Mouse (Mus musculus): ENCODE measurements at regions not wholly inside any gene's neighbourhood (a gene's known extent, or its start where the extent isn't known, plus 50 kb on each side); places are given as distances from the start of the nearest gene placed in this dataset.
A peak's percentile ranks its signal among the peaks of the same experiment; 100 is the strongest.

DNA sequence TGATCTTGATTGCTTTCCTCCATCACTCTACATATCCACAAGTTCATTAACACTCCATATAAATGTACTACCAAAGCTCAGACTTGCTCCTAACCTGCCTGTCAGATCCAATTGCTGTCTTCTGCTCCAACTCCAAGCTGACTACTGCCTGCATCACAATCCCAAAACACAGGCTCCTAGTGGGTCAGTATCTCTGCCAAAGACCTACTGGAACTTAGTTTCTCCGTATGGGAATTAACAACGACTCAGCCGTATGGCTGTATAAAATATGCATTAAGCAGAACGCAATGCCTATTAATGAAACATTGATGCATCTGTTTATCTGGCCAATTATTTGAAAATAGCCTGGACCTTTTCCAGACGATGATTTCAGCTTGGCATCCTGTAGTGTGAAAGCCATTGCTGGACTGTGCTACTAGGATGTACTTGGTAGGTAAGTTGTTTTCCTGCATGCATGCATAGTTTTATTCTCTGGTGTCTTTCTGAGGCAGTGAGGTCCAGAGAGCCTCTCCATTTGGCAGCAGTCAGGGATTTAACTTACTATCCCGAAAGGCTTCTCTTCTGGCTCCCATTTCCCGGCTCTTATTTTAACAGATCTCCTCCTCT lies 271.2 kb downstream of the Agtpbp1 start:
- Histone ChIP-seq H3K4me3 (no peak overlapping the region), H3K27ac (no peak overlapping the region)
- intact Hi-C loops (cut with DNase I), result no loop called here
- DNase-seq (ENCODE audit: extremely low spot score in 1 of 2, low spot score in 2 of 2), result no peak
- no peak for TF ChIP-seq CTCF (IDR thresholded peaks at IDR 0.05)

DNA sequence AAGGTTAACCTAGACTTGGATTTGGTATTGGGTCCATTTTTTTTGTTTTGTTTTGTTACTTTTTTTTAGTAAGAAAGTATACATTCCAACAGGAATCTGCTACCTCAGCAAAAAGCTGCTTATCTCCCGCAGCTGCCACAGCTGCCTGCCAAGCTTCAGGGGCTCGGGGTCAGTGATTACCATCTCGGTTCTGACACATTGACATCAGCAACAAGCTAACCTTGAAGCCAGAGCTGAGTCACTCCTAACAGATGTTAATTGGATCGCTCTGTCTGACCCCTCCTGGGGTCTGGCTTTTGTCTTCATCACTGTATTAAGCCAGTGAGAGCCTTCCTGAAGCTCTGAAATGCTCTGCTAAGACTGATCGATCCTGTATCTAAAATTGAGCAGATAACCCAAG lies 292.1 kb downstream of the Agtpbp1 start:
- TF ChIP-seq CTCF (IDR thresholded peaks at IDR 0.05), result no peak
- no peak for DNase-seq (ENCODE audit: extremely low spot score in 1 of 2, low spot score in 2 of 2)
- intact Hi-C loops (cut with DNase I), result no loop called here

DNA sequence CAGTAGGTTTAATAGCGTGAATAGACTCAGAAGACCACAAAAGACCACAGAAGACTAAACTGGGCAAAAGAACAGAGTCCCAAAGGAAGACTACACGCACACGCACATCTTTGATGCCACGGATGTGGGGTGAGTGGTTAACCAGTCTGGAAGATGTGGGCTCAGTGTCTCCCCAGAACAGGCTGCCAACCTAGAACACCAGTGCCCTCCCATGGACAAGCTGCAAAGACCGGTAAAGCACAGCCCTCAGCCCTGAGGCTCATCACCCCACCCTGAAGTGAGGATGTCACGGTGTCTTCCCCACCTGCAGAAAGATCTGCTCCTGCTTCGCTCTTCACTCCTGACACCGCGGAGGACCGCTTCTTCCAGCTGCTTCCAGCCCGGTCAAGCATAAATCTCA lies 295.9 kb downstream of the Agtpbp1 start:
- Histone ChIP-seq H3K4me3 (no peak overlapping the region), H3K27ac (no peak overlapping the region)
- peak; percentile 69 for TF ChIP-seq CTCF (IDR thresholded peaks at IDR 0.05)
- DNase-seq (ENCODE audit: extremely low spot score in 1 of 2, low spot score in 2 of 2), result peak; percentile 56 to 61
- intact Hi-C loops (cut with DNase I), result loop anchor here (5.0 kb wide), 4 partner anchors 77 to 482 kb away; partner anchors contain the start of gene Ntrk2

More for the DNA sequence above, 292.1 kb downstream of the Agtpbp1 start:
- no peak overlapping the region for H3K27ac ChIP-seq
- no peak overlapping the region for H3K4me3 ChIP-seq

DNA sequence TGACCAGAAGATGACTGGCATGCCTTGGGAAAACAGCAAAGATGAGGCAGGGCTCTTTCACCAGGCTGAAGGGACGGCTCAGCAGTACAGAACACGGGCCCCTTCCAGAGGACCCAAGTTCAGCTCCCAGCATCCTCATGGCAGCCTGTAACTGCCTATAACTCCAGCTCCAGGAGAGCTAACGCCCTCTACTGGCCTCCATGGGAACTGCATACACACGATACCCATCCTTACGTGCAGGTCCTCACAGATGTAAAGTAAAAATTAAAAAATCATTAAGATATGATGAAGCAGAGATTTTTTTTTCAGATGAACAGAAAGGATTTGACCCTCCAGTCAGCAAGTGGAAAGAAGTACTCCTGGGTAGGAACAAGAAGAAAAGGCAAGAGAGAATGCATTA lies 303.8 kb downstream of the Agtpbp1 start:
- TF ChIP-seq CTCF (IDR thresholded peaks at IDR 0.05), result peak; percentile 33
- H3K4me3 ChIP-seq, result no peak overlapping the region
- intact Hi-C loops (cut with DNase I), result no loop called here
- no peak overlapping the region for H3K27ac ChIP-seq
- no peak for DNase-seq (ENCODE audit: extremely low spot score in 1 of 2, low spot score in 2 of 2)

DNA sequence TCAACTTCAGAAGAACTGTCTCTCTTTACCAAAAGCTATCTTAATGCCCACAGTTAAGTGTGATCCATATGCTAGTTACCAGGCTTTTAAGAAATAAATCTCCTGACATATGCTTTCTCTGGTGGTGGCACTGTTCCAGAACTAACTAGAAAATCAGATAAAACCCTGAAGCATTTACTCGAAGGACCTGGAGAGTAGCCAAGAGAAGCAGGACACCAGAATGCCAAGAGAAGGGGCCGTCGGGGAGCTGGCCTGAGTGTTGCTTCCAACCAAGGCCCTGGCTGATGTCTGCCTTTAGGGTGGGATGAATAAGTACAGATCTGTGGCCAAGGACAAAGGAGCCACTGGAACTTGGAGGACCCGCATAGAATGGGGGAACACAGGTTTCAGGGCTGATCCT lies 305.9 kb downstream of the Agtpbp1 start:
- intact Hi-C loops (cut with DNase I), result no loop called here
- H3K27ac ChIP-seq, result no peak overlapping the region
- TF ChIP-seq CTCF (IDR thresholded peaks at IDR 0.05), result no peak
- DNase-seq (ENCODE audit: extremely low spot score in 1 of 2, low spot score in 2 of 2), result no peak
- no peak overlapping the region for H3K4me3 ChIP-seq

DNA sequence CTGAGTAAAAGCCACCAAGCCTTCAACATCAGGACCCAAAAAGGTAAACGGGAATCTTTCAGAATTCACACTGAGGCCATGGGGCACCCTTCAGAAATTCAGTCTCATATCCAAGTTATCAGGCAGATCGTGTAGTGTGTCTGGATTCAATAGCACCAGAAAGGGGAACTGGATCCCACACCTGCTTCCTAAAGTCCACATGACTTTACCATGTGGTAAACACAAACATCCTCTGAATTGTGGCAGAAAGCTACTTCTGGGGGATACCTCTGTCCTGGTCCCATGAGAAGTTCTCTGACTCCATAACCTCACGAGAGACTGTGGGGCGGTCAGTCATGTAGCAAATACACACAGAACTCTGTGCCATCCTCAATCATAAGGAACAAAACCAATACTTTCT lies 313.4 kb downstream of the Agtpbp1 start:
- Histone ChIP-seq H3K27ac (no peak overlapping the region), H3K4me3 (no peak overlapping the region)
- TF ChIP-seq CTCF (IDR thresholded peaks at IDR 0.05), result no peak
- DNase-seq (ENCODE audit: extremely low spot score in 1 of 2, low spot score in 2 of 2), result no peak
- intact Hi-C loops (cut with DNase I), result no loop called here

DNA sequence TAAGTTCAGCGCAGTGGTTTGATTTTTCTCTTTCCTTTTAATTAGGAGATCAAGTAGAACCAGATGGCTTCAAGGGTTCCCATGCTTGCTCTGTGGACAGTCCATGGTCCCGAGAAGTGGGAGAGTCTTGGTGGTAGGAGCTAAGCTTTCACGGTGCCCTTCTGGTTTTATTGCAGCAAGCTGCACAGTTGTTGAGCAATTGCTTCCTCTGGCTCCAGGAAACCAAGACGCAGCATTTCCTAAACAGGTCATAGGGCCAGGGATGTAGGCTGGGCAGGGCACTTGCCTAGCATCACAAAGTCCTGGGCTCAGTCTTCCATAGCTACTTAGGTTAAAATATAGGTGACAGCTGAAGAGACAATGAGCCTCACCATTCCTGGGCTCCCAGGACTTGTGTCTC lies 318.2 kb downstream of the Agtpbp1 start:
- no peak for TF ChIP-seq CTCF (IDR thresholded peaks at IDR 0.05)
- Histone ChIP-seq H3K27ac (no peak overlapping the region), H3K4me3 (no peak overlapping the region)
- no peak for DNase-seq (ENCODE audit: extremely low spot score in 1 of 2, low spot score in 2 of 2)
- intact Hi-C loops (cut with DNase I), result no loop called here

DNA sequence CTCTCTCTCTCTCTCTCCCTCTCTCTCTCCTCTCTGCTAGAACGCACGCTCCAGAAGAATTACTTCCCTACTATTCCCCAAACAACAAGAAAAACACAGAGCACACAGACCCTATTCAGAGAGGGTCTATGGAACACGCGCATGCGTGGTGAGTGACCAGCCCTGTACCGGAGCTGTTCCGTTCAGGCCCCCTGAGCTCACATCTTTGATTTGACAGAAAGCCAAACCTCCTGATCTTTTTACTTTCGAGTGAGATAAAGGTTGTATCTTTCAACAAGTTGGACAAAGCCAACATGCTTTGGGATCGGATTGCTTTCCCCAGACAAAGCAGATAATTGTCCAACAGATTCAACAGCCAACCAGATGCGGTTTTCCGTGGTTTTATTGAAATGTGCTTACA lies 320.9 kb downstream of the Agtpbp1 start:
- no peak for DNase-seq (ENCODE audit: extremely low spot score in 1 of 2, low spot score in 2 of 2)
- H3K27ac ChIP-seq, result no peak overlapping the region
- intact Hi-C loops (cut with DNase I), result no loop called here
- H3K4me3 ChIP-seq, result no peak overlapping the region
- no peak for TF ChIP-seq CTCF (IDR thresholded peaks at IDR 0.05)

DNA sequence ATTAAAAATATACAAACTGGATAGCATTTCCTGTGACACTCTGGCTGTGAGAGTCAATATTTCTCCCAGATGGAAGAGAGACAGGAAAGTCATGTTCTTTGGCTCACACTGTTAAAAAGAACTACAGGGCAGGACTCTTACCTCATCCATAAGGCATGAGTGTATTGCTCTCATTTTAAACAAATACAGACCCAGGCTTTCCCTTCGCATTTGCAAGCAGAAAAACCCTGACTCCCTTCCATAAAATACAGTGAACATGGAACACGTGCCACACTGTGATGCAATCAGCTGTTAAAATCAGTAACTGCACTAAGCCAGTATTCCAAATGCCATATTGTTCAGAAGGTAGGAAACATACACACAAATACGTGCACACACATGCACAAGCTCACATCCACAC lies 323.1 kb downstream of the Agtpbp1 start:
- Histone ChIP-seq H3K27ac (no peak overlapping the region), H3K4me3 (no peak overlapping the region)
- TF ChIP-seq CTCF (IDR thresholded peaks at IDR 0.05), result no peak
- no peak for DNase-seq (ENCODE audit: extremely low spot score in 1 of 2, low spot score in 2 of 2)
- intact Hi-C loops (cut with DNase I), result no loop called here

DNA sequence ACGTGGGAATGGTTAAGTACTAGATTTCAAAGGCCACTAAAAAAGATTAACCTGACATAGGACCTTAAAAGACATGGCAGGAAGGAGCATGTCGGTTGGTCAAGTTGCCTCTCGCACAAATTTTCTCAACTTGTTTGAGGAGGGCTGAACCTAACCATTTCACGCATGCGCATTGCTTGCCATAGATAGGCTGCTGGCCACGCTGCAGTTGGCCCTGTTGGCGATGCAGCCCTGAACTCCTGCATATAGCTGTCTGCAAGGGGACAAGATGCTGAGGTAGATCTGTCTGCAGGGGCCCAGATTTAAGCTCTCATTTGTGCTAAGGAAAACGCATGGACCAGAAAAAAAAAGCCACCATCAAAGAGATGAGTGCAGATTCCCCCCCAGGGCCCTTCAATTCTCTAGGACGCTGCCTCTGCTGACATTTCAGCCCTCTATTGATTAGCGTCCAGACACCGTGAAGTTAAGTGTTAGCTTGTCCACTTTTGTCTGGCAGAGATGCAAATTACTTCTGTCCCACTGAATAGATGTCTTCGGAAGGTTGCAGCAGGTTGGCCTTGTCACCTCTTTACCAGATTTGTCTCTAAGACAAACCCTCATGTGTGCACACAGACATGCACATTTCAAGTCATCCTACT lies 329.1 kb downstream of the Agtpbp1 start:
- intact Hi-C loops (cut with DNase I), result no loop called here
- Histone ChIP-seq H3K4me3 (no peak overlapping the region), H3K27ac (no peak overlapping the region)
- TF ChIP-seq CTCF (IDR thresholded peaks at IDR 0.05), result no peak
- no peak for DNase-seq (ENCODE audit: extremely low spot score in 1 of 2, low spot score in 2 of 2)

DNA sequence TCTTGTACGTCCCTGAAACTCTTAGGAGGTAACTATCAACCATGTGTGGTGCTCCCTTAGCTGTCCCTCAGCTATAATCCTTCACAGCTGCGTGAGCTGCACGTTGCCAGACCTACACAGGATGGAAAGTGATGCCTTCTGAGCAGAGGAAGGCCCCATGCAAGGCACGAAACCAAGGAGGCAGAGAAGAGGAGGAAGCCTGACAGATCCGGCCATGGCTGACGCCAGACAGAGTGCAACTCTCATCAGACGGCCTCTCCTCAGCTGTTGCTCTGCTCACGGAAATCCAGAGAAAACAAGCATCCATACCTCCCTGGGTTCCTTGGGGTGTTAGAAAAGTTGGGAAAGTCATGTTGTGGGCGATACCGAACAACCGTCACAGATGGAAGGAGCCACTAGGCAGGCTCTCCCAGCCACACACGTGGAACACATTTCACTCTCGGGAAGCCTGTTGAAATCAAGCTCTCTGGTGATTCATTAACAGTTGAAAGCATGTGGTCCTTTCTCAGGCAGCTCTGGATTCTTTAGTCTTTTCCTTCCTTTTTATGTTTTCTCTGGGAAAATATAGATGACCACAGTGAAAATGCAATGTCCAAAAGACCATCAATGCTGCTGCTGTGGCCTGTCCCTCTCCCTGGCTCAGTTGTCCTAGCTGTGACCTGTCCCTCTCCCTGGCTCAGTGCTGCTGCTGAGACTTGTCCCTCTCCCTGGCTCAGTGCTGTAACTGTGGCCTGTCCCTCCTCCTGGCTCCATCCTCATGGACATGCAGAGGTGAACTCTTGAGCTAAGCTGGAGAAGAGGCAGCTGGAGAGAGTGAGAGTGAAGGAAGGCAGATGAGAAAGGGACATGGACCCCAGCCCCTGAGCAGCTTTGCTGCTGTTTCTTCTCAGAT lies 331.1 kb downstream of the Agtpbp1 start:
- TF ChIP-seq CTCF (IDR thresholded peaks at IDR 0.05), result no peak
- Histone ChIP-seq H3K27ac (peak overlapping the region; percentile 40; the same call in 1 of the 2 replicates), H3K4me3 (no peak overlapping the region)
- no peak for DNase-seq (ENCODE audit: extremely low spot score in 1 of 2, low spot score in 2 of 2)
- intact Hi-C loops (cut with DNase I), result no loop called here

All from left cerebral cortex, adult 2 months (tissue).